Mouse (Mus musculus) lung, embryonic 15.5 days (tissue): Measurements from ENCODE around the gene Sult2b1. TPM values are rescaled to one million over a fixed set of nuclear protein-coding genes. Genes with fewer than 3 reads are reported as not detected.

ENCODE experiments used
- ATAC-seq: fragments of 200-750 bp; cut with Nextera tagmentation; 2 replicates; pipeline ENCODE4 v1.8.0; 2017; ENCODE audit warnings: moderate number of reproducible peaks, borderline replicate concordance; ENCODE audit not compliant: low FRiP score, low TSS enrichment; ENCODE audit errors: extremely low read depth
- H3K27ac ChIP-seq: fragments of 300-500 bp; sonication (generic); 2 replicates; pipeline ENCODE4 v1.5.1; 2015; ENCODE audit warnings: moderate library complexity, mild to moderate bottlenecking, inconsistent platforms
- H3K27me3 ChIP-seq: fragments of 300-500 bp; sonication (generic); 2 replicates; pipeline ENCODE4 v1.6.1; 2015; ENCODE audit warnings: inconsistent platforms
- H3K36me3 ChIP-seq: fragments of 300-500 bp; sonication (generic); 2 replicates; pipeline ENCODE4 v1.6.1; 2015; ENCODE audit warnings: inconsistent platforms
- H3K4me1 ChIP-seq: fragments of 300-500 bp; sonication (generic); 2 replicates; pipeline ENCODE4 v1.6.1; 2015; ENCODE audit warnings: inconsistent platforms
- H3K4me2 ChIP-seq: fragments of 300-500 bp; sonication (generic); 2 replicates; pipeline ENCODE4 v1.6.1; 2015; ENCODE audit warnings: inconsistent platforms, mild to moderate bottlenecking, moderate library complexity
- H3K4me3 ChIP-seq: fragments of 300-500 bp; sonication (generic); 2 replicates; pipeline ENCODE4 v1.5.1; 2015; ENCODE audit warnings: mild to moderate bottlenecking, inconsistent platforms
- H3K9ac ChIP-seq: fragments of 300-500 bp; sonication (generic); 2 replicates; pipeline ENCODE4 v1.6.1; 2015; ENCODE audit warnings: inconsistent platforms
- H3K9me3 ChIP-seq: fragments of 300-500 bp; sonication (generic); 2 replicates; pipeline ENCODE4 v1.6.1; 2016; ENCODE audit warnings: inconsistent platforms
- WGBS: fragments of 180-500 bp; shearing (Covaris S2); methylation state at CpG from one replicate; pipeline ENCODE4 v1.1.7; 2015; 5-methylcytosine and 5-hydroxymethylcytosine counted together
- polyA plus RNA-seq: library from polyadenylated mRNA; unstranded; fragments of >200 nt; fragmentation: Nextera tagmentation; extraction: Ambion mirVana; gene quantifications from 2 replicates; pipeline ENCODE4 v1.2.1, GENCODE M21; 2015

The Sult2b1 gene
- polyA plus RNA-seq, 1 experiment from 2014 or later: 6.1 TPM

GRCm38 (mm10) chr7:45766764-45767163 lies 17.7 kb downstream of the Sult2b1 start:
- peaks cover 5% of the 10 kb centered on the region for H3K4me1 ChIP-seq
- H3K27me3 ChIP-seq: no peaks in the 10 kb centered on the region
- ATAC-seq: peak; percentile 46; the same call in 1 of the 2 replicates
- H3K36me3 ChIP-seq: no peaks in the 10 kb centered on the region
- no peak overlapping the region for H3K4me3 ChIP-seq
- H3K9ac ChIP-seq: no peak overlapping the region
- WGBS: 15% methylated on average over 8 of the region's 8 CpGs
- peak overlapping the region; percentile 55; the same call in 1 of the 2 replicates for H3K27ac ChIP-seq
- H3K9me3 ChIP-seq: no peaks in the 10 kb centered on the region
- no peak overlapping the region; the same call in 1 of the 2 replicates for H3K4me2 ChIP-seq

GRCm38 (mm10) chr7:45765995-45766394 lies 18.5 kb downstream of the Sult2b1 start:
- H3K4me1 ChIP-seq: peaks cover 5% of the 10 kb centered on the region
- no peak overlapping the region for H3K27ac ChIP-seq
- 41% methylated on average over 8 of the region's 8 CpGs for WGBS
- no peaks in the 10 kb centered on the region for H3K9me3 ChIP-seq
- no peak overlapping the region for H3K9ac ChIP-seq
- H3K4me3 ChIP-seq: no peak overlapping the region
- ATAC-seq: no peak
- H3K27me3 ChIP-seq: no peaks in the 10 kb centered on the region; the same call in 1 of the 2 replicates
- no peaks in the 10 kb centered on the region for H3K36me3 ChIP-seq
- H3K4me2 ChIP-seq: no peak overlapping the region

GRCm38 (mm10) chr7:45760151-45760550 lies 24.3 kb downstream of the Sult2b1 start:
- no peak overlapping the region for H3K27ac ChIP-seq
- no peak for ATAC-seq
- 0 out of 2 replicates have a peak, but pooled peaks cover 5% of the 10 kb centered on the region for H3K4me1 ChIP-seq
- no peak overlapping the region for H3K4me2 ChIP-seq
- H3K27me3 ChIP-seq: peaks cover 25% of the 10 kb centered on the region
- no peak overlapping the region for H3K4me3 ChIP-seq
- H3K9me3 ChIP-seq: no peaks in the 10 kb centered on the region
- H3K9ac ChIP-seq: no peak overlapping the region
- no peaks in the 10 kb centered on the region for H3K36me3 ChIP-seq
- WGBS: 57% methylated on average over 5 of the region's 5 CpGs

DNA sequence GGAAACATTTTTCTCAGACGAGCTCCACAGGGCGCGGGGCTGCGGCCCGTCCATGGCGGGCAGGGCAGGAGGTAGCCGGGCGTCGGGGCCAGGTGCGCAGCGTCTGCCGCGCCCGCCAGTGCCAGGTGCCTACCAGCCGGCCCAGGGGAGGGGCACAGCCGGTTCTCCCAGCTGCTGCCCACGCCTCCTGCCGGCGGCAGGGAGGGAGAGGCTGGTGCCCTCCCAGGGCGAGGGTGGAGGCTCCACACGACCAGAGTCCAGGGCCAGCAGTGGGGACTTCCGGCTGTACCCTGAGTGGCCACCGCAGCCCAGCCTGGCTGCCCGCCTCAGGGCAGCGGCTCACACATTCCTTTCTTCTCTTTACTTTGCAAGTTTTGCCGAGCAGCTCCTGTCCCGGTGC lies 25.1 kb downstream of the Sult2b1 start:
- Histone ChIP-seq H3K27ac (peak overlapping the region; percentile 6), H3K4me3 (peak overlapping the region; percentile 21)
- WGBS: 5% methylated on average over 27 of the region's 27 CpGs

DNA sequence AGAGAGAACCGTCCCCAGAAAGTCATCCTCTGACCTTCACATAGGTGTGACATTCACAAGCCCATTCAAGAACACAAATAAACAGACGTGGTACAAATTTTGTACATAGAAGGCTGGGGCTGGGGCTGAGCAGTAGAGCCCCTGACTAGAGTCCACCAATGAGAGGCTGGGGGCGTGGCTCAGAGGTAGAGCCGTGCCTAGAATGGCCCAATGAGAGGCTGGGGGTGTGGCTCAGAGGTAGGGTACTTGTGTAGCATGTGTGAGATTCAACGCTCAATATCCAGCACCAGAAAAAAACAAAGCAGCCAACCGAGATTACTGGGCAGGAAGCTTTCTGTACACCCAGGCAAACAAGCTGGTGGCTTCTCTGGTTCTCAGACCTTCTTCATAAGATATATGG lies 28.8 kb downstream of the Sult2b1 start:
- H3K4me3 ChIP-seq: no peak overlapping the region
- H3K9me3 ChIP-seq: no peaks in the 10 kb centered on the region
- ATAC-seq: no peak
- H3K36me3 ChIP-seq: no peaks in the 10 kb centered on the region
- 49% methylated on average over 6 of the region's 6 CpGs for WGBS
- H3K4me1 ChIP-seq: 0 out of 2 replicates have a peak, but pooled peaks cover 5% of the 10 kb centered on the region
- H3K27ac ChIP-seq: no peak overlapping the region
- no peak overlapping the region for H3K9ac ChIP-seq
- no peak overlapping the region for H3K4me2 ChIP-seq
- peaks cover 25% of the 10 kb centered on the region for H3K27me3 ChIP-seq

More for the DNA sequence above, 25.1 kb downstream of the Sult2b1 start:
- no peaks in the 10 kb centered on the region for H3K9me3 ChIP-seq
- 0 out of 2 replicates have a peak, but pooled peaks cover 5% of the 10 kb centered on the region for H3K4me1 ChIP-seq
- no peak overlapping the region for H3K9ac ChIP-seq
- H3K27me3 ChIP-seq: peaks cover 25% of the 10 kb centered on the region
- peak overlapping the region; percentile 53 for H3K4me2 ChIP-seq
- ATAC-seq: peak; percentile 88
- H3K36me3 ChIP-seq: no peaks in the 10 kb centered on the region

GRCm38 (mm10) chr7:45750162-45750561 lies 34.3 kb downstream of the Sult2b1 start:
- no peaks in the 10 kb centered on the region for H3K9me3 ChIP-seq
- H3K4me3 ChIP-seq: no peak overlapping the region
- 62% methylated on average over 9 of the region's 9 CpGs for whole genome bisulfite sequencing
- H3K36me3 ChIP-seq: no peaks in the 10 kb centered on the region
- no peak overlapping the region for H3K4me2 ChIP-seq
- ATAC-seq: no peak
- no peak overlapping the region for H3K9ac ChIP-seq
- H3K27ac ChIP-seq: no peak overlapping the region
- H3K4me1 ChIP-seq: peaks cover 5% of the 10 kb centered on the region; the same call in 1 of the 2 replicates
- H3K27me3 ChIP-seq: no peaks in the 10 kb centered on the region

DNA sequence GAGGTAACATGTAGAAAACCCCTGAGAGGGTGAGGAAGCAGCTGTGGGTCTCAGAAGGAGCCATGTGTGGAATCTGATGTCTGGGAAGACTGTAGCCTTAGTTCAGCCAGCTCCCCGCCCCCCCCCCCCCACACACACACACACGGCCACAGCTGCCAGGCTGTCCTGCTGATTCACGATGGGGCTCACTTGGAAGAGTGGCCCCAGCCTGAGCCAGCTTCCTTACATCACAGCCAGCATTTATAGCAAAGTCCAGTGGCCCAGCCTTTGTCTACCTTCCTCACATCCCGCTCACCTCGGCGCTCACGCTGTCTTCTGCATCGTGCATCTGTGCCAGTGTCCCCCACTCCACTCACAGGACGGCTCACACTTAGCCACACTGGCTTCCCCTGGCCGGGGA lies 35.1 kb downstream of the Sult2b1 start:
- WGBS: 27% methylated on average over 8 of the region's 10 CpGs
- H3K4me1 ChIP-seq: peaks cover 5% of the 10 kb centered on the region; the same call in 1 of the 2 replicates
- H3K4me3 ChIP-seq: no peak overlapping the region
- H3K36me3 ChIP-seq: no peaks in the 10 kb centered on the region
- ATAC-seq: no peak
- H3K9ac ChIP-seq: no peak overlapping the region
- H3K9me3 ChIP-seq: no peaks in the 10 kb centered on the region
- no peak overlapping the region for H3K4me2 ChIP-seq
- no peaks in the 10 kb centered on the region for H3K27me3 ChIP-seq
- no peak overlapping the region for H3K27ac ChIP-seq

GRCm38 (mm10) chr7:45748110-45748509 lies 36.4 kb downstream of the Sult2b1 start:
- no peak; the same call in 1 of the 2 replicates for ATAC-seq
- Histone ChIP-seq H3K4me2 (no peak overlapping the region), H3K4me3 (no peak overlapping the region), H3K9me3 (no peaks in the 10 kb centered on the region), H3K27me3 (no peaks in the 10 kb centered on the region), H3K27ac (no peak overlapping the region), H3K4me1 (peaks cover 5% of the 10 kb centered on the region; the same call in 1 of the 2 replicates), H3K36me3 (no peaks in the 10 kb centered on the region), H3K9ac (no peak overlapping the region)
- 55% methylated on average over 7 of the region's 7 CpGs for WGBS

GRCm38 (mm10) chr7:45747450-45747849 lies 37.0 kb downstream of the Sult2b1 start:
- no peaks in the 10 kb centered on the region for H3K36me3 ChIP-seq
- no peak overlapping the region for H3K4me2 ChIP-seq
- WGBS: 89% methylated on average over 5 of the region's 5 CpGs
- no peak overlapping the region for H3K27ac ChIP-seq
- H3K9me3 ChIP-seq: no peaks in the 10 kb centered on the region
- H3K9ac ChIP-seq: no peak overlapping the region
- H3K27me3 ChIP-seq: no peaks in the 10 kb centered on the region
- no peak for ATAC-seq
- H3K4me3 ChIP-seq: no peak overlapping the region
- peaks cover 5% of the 10 kb centered on the region; the same call in 1 of the 2 replicates for H3K4me1 ChIP-seq

DNA sequence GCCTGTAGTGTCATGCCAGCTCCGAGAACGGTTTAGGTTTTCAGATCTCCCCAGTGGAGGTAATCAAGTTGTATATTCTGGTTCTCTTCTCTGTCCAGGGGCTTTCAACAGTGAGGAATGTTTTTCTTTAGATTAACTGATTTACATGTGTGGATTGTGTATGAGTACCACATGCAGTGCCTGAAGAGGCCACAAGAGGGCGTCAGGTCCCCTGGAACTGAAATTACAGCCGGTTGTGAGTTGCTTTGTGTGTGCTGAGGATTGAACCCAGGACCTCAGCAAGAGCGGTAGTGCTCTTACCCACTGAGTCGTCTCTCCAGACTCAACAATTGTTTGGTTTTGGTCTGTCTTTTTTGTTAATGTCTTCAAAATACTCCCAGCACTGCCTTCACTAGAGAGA lies 38.0 kb downstream of the Sult2b1 start:
- 66% methylated on average over 6 of the region's 6 CpGs for WGBS
- ATAC-seq: no peak
- Histone ChIP-seq H3K4me3 (no peak overlapping the region), H3K9ac (no peak overlapping the region), H3K27ac (no peak overlapping the region), H3K4me2 (no peak overlapping the region), H3K27me3 (no peaks in the 10 kb centered on the region), H3K36me3 (no peaks in the 10 kb centered on the region), H3K9me3 (no peaks in the 10 kb centered on the region), H3K4me1 (peaks cover 13% of the 10 kb centered on the region)

DNA sequence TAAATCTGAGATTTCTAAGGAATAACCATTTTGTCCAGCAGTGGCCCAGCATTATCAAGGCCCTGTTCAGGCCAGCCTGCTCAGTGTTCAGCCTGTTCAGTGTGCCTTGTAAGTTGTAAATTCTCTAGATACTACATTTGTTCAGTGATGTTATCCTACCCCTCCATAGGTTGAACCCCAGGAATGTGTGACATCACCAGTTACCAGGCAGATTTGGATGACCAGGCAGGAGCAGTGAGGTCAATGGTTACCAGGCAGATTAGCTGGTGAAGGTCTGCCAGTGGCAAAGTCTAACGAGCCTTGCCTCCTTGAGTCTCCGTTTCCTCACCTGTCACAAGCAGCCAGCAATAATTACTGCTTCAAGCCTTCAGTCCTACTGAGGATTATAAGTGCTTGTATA lies 40.1 kb downstream of the Sult2b1 start:
- H3K27ac ChIP-seq: no peak overlapping the region
- H3K4me1 ChIP-seq: peaks cover 9% of the 10 kb centered on the region
- no peak overlapping the region for H3K4me3 ChIP-seq
- no peaks in the 10 kb centered on the region for H3K36me3 ChIP-seq
- no peak overlapping the region for H3K4me2 ChIP-seq
- H3K27me3 ChIP-seq: no peaks in the 10 kb centered on the region
- no peak overlapping the region for H3K9ac ChIP-seq
- H3K9me3 ChIP-seq: no peaks in the 10 kb centered on the region
- no peak for ATAC-seq
- WGBS: 17% methylated on average over 2 of the region's 2 CpGs

- 0 out of 2 replicates have a peak, but pooled peaks have one; percentile 35 for ATAC-seq
- H3K4me3 ChIP-seq: peak overlapping the region; percentile 33
- H3K36me3 ChIP-seq: no peaks in the 10 kb centered on the region
- H3K9ac ChIP-seq: no peak overlapping the region
- peak overlapping the region; percentile 53 for H3K4me2 ChIP-seq
- peaks cover 9% of the 10 kb centered on the region; the same call in 1 of the 2 replicates for H3K4me1 ChIP-seq
- H3K9me3 ChIP-seq: no peaks in the 10 kb centered on the region
- H3K27me3 ChIP-seq: no peaks in the 10 kb centered on the region
- H3K27ac ChIP-seq: 0 out of 2 replicates have a peak overlapping the region, but pooled peaks have one; percentile 0
- 26% methylated on average over 19 of the region's 19 CpGs for WGBS
Observed at GRCm38 (mm10) chr7:45742338-45742737, 42.1 kb downstream of the Sult2b1 start.
